Mouse (Mus musculus) bone marrow, adult 2 months (tissue): ENCODE data around the gene Arfgef3. TPM values are rescaled to one million over a fixed set of nuclear protein-coding genes. Genes with fewer than 3 reads are reported as not detected.

Experiments
- H3K27ac ChIP-seq: fragments of 200-500 bp; 2 replicates; pipeline ENCODE4 v1.5.1; 2012; ENCODE audit warnings: low read depth, mild to moderate bottlenecking, control low read depth, inconsistent platforms, low read length; ENCODE audit not compliant: control insufficient read depth, poor library complexity, insufficient read depth
- H3K4me1 ChIP-seq: fragments of 200-500 bp; 2 replicates; pipeline ENCODE4 v1.6.1; 2011; ENCODE audit warnings: low read length; ENCODE audit not compliant: control insufficient read depth, insufficient read depth
- H3K4me3 ChIP-seq: fragments of 200-500 bp; replicated peaks from 2 replicates; pipeline ENCODE3; 2011; ENCODE audit warnings: mild to moderate bottlenecking, low read depth, low read length, control low read depth; ENCODE audit not compliant: control insufficient read depth
- CTCF ChIP-seq: fragments of 200-500 bp; IDR thresholded peaks from 2 replicates; pipeline ENCODE4 v1.5.1; 2011; ENCODE audit warnings: low read length, control low read depth; ENCODE audit not compliant: control insufficient read depth, insufficient read depth
- POLR2A ChIP-seq: fragments of 200-500 bp; IDR thresholded peaks from 2 replicates; pipeline ENCODE4 v1.6.1; 2011; ENCODE audit warnings: low read depth, mild to moderate bottlenecking, control low read depth, low read length, borderline replicate concordance; ENCODE audit not compliant: control insufficient read depth
- WGBS: fragments of 180-500 bp; shearing (Covaris S2); methylation state at CpG from one replicate; pipeline ENCODE4 v1.1.7; 2018; 5-methylcytosine and 5-hydroxymethylcytosine counted together
- polyA plus RNA-seq: library from polyadenylated mRNA; stranded (reverse); fragments of >200 nt; gene quantifications from 2 replicates; pipeline ENCODE4 v1.2.4, GENCODE M21; 2011; ENCODE audit warnings: low replicate concordance; ENCODE audit not compliant: missing spikeins, insufficient read depth, insufficient read length

The Arfgef3 gene
- 0.25 TPM in 1 of 2 replicates, not detected in the other for polyA plus RNA-seq

GRCm38 (mm10) chr10:18743286-18744142 is at the start of gene Arfgef3:
Gene Arfgef3, minus strand, starts transcription at chr10:18743949.
- Histone ChIP-seq H3K4me3 (no peak within 1 kb of the TSS), H3K27ac (no peak within 1 kb of the TSS), H3K4me1 (no peaks in the 10 kb centered on the region)
- TF ChIP-seq POLR2A (no peak), CTCF (no peak)
- WGBS: 4% methylated on average over 50 of the region's 50 CpGs

GRCm38 (mm10) chr10:18790063-18790462 is 46.3 kb upstream of the Arfgef3 start:
- Histone ChIP-seq H3K27ac (no peak overlapping the region), H3K4me1 (no peaks in the 10 kb centered on the region), H3K4me3 (no peak overlapping the region)
- 86% methylated on average over 4 of the region's 4 CpGs for WGBS
- TF ChIP-seq CTCF (no peak), POLR2A (no peak)

GRCm38 (mm10) chr10:18788601-18789000 is 44.9 kb upstream of the Arfgef3 start:
- Histone ChIP-seq H3K4me1 (no peaks in the 10 kb centered on the region), H3K27ac (no peak overlapping the region), H3K4me3 (no peak overlapping the region)
- TF ChIP-seq CTCF: no peak
- TF ChIP-seq POLR2A: no peak
- 90% methylated on average over 1 of the region's 1 CpGs for WGBS

GRCm38 (mm10) chr10:18786693-18787092 is 42.9 kb upstream of the Arfgef3 start, which contains the start of gene Gm4922:
Gene Gm4922, minus strand, starts transcription at chr10:18786793.
- 84% methylated on average over 1 of the region's 1 CpGs for WGBS
- no peak for TF ChIP-seq POLR2A
- Histone ChIP-seq H3K27ac (no peak within 1 kb of the TSS), H3K4me3 (no peak within 1 kb of the TSS), H3K4me1 (no peaks in the 10 kb centered on the region)

- no peak for TF ChIP-seq POLR2A
- TF ChIP-seq CTCF: no peak
- 76% methylated on average over 3 of the region's 3 CpGs for WGBS
- no peaks in the 10 kb centered on the region for H3K4me1 ChIP-seq
- H3K4me3 ChIP-seq: no peak overlapping the region
- H3K27ac ChIP-seq: no peak overlapping the region
These were observed 33.8 kb upstream of the Arfgef3 start for GRCm38 (mm10) chr10:18777546-18777945.

GRCm38 (mm10) chr10:18772537-18773179 is 28.9 kb upstream of the Arfgef3 start:
- WGBS: 70% methylated on average over 4 of the region's 4 CpGs
- TF ChIP-seq CTCF: no peak
- TF ChIP-seq POLR2A: no peak
- no peak overlapping the region for H3K27ac ChIP-seq
- no peak overlapping the region for H3K4me3 ChIP-seq
- no peaks in the 10 kb centered on the region for H3K4me1 ChIP-seq

- 57% methylated on average over 5 of the region's 5 CpGs for WGBS
- Histone ChIP-seq H3K4me1 (no peaks in the 10 kb centered on the region), H3K27ac (no peak overlapping the region), H3K4me3 (no peak overlapping the region)
- TF ChIP-seq POLR2A (no peak), CTCF (no peak)
These were observed 26.2 kb upstream of the Arfgef3 start for GRCm38 (mm10) chr10:18769909-18770308.

- Histone ChIP-seq H3K27ac (no peak overlapping the region), H3K4me1 (no peaks in the 10 kb centered on the region), H3K4me3 (no peak overlapping the region)
- WGBS: 67% methylated on average over 2 of the region's 2 CpGs
- no peak for TF ChIP-seq POLR2A
- peak; percentile 53 for TF ChIP-seq CTCF
These were observed 16.5 kb upstream of the Arfgef3 start for GRCm38 (mm10) chr10:18760241-18760640.
